Mouse (Mus musculus): ENCODE measurements around the gene Ccdc32.

DNA sequence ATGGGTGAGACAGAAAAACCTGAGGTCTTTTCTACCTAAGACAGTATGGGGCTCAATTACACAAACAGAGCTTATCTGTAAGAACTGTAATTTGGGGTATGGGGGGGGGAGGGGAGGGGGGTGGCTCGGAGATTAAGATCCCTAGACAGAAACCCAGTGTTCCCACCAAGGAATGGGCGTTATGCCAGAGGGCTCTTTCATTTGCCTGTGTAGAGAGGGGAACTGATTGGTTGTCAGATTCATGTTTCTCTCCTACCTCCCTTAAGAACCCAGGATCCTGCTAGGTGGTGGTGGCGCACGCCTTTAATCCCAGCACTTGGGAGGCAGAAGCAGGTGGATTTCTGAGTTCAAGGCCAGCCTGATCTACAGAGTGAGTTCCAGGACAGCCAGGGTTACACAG lies 9.7 kb downstream of the Ccdc32 start:
- TF ChIP-seq CTCF (IDR thresholded peaks at IDR 0.05; ENCODE audit: low read depth, low read length) (no peak), POLR2A (IDR thresholded peaks at IDR 0.05; ENCODE audit: borderline replicate concordance, low read depth, low read length) (no peak)
